Mouse (Mus musculus) thymus, postnatal 0 days (tissue): Measurements from ENCODE around the gene Mark3. TPM values are rescaled to one million over a fixed set of nuclear protein-coding genes. Genes with fewer than 3 reads are reported as not detected.
"Not testable (repeated sequence)": the region's sequence is repeated elsewhere in the genome, so short reads cannot be mapped to it uniquely, and the experiment has no call there.

ENCODE experiments used
- DNase-seq: peaks from one replicate; pipeline ENCODE4 v3.0.0-alpha.2; 2015; ENCODE audit warnings: low spot score
- polyA plus RNA-seq: library from polyadenylated mRNA; unstranded; fragments of >200 nt; fragmentation: Nextera tagmentation; extraction: Ambion mirVana; gene quantifications from 2 replicates; pipeline ENCODE4 v1.2.1, GENCODE M21; 2015

Mark3 gene
- polyA plus RNA-seq, result 25.5 and 35.1 TPM in 2 replicates

DNA sequence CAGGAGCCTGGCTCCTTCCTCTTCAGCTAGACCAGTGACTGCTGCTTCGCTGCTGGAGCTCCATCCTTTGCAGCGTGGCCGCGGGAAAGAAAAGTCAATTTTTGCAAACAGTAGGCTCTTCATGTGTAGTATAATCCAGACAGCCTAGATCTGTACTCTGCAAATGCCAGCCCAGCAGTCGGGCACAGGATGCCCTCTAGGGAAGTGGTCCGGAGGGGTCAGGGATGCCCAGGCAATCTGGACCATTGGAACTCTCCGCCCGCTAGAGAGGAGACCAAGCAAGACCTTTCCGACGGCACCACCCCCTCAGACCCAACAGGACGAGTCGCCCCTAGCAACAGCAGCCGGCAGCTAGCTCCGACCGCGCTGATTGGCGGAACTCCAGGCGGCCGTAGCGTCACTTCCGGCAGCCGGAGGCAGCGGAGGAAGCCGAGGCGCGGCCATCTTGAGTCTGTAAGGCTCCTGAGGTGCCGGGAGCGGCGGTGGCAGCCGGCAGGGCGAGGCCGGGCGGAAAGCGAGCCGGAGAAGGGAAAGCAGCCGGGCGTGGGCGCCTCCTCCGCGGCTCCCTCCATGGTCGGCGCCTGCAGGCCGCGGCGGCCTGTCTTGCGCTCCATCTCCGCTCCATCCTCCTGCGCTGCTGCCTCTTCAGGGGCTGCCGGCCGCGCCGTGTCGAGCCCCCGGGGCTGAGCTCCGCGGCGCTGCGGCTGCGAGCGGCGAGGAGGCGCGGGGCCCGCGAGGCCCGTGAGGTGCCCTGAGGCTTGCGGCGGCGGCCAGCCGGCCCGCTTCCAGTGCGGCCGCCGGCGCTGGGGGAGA, at the start of gene Mark3:
Gene Mark3, plus strand, starts transcription at position 450 of the 813 bp plus-strand sequence.
- peak; percentile 97 for DNase-seq

DNA sequence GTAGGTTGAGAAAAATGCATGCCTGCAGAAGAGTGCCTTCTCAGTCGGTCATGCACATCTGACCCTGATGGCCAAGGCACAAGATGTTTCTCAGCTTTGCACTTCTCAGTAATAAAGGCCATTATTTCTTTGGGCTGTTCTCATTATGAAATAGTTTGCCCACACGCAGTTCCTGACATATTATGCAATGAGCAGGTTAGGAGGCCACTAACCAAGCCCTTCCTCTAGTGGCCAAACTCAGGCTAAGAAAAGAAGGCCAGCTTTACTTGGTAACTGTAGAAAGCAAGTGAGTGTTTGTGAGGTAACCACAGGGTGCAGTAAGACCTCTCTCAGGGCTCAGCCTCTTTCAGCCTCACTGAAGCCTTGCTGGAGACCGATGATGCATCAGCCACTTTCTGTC, 49.4 kb upstream of the Mark3 start:
- no peak for DNase-seq

DNA sequence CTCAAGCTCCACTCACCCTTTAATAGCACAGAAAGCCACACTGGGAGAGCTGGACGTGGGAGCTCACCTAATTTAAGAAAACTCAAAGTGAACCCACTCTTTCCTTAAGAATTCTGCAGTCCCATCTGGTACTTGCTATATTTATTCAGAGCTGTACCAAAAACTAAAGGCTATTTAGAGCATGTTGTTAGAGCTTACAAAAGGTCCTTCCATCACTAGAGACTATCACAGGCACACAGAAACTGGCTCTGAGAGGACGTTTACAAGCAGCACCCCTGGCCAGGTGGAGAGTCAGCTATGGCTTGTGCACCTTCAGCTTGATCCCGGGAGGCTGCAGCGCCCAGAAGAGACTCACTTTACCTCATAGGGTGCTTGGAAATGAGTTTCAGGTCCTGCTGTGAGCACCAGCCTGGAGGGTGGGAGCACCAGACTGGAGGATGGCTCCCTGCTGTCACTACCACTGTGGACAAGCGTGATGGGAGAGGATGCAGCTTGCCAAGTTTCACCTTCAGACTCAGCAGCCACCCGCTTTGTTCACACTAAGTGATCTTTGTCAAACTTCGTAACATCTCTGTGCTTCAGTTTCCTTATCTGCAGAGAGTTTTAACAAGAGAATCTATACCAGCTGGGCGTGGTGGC, 46.6 kb upstream of the Mark3 start:
- DNase-seq, result no peak

- DNase-seq, result no peak
Observed at GRCm38 (mm10) chr12:111529192-111529591, 45.1 kb upstream of the Mark3 start.

- DNase-seq, result no peak
Observed at GRCm38 (mm10) chr12:111533096-111533794, 41.1 kb upstream of the Mark3 start.

GRCm38 (mm10) chr12:111535281-111535680, 39.0 kb upstream of the Mark3 start:
- DNase-seq, result no peak

DNA sequence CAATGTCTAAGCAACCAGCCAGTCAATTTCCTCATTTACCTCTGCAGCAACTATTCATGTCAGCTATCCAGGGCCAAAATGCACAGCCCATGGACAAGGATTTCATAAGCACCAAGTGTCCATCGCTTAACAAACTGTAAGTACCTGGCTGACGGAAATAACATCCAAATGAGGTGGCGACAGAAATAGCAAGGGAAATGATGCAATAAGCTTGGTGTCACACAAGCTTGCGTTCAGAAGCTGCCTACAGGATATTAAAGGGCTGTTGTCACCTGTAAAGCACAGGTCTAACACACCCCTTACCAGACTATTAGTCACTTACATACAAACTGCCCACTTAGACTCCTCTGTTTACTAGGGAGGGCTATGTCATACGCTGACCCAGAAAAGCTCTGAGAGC, 38.6 kb upstream of the Mark3 start:
- DNase-seq, result no peak

GRCm38 (mm10) chr12:111536746-111537145, 37.6 kb upstream of the Mark3 start:
- no peak for DNase-seq

DNA sequence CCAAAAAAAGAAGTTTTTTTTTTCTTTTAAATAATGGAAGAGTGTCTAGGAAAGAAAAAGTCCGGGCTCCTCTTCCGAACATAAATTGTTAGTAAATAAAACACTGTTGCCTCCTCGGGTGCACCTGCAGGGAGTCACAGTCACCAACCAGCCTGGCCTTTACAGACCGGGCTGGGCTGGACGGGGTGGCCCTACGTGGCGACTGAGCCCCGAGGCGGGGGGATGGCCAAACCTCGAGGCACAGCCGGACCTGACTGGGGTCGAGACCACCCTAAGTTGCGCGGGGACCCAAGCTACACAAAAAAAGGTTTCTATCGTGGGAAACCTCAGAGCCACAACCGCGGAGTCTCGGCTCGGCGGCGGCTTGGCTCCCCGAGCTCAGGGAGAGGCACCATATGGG, 37.0 kb upstream of the Mark3 start:
- no peak for DNase-seq

- DNase-seq, result peak; percentile 98
Observed at GRCm38 (mm10) chr12:111537796-111538291, 36.5 kb upstream of the Mark3 start, which contains the start of gene Eif5. TSS of gene Eif5 (plus strand) at chr12:111538016.

DNA sequence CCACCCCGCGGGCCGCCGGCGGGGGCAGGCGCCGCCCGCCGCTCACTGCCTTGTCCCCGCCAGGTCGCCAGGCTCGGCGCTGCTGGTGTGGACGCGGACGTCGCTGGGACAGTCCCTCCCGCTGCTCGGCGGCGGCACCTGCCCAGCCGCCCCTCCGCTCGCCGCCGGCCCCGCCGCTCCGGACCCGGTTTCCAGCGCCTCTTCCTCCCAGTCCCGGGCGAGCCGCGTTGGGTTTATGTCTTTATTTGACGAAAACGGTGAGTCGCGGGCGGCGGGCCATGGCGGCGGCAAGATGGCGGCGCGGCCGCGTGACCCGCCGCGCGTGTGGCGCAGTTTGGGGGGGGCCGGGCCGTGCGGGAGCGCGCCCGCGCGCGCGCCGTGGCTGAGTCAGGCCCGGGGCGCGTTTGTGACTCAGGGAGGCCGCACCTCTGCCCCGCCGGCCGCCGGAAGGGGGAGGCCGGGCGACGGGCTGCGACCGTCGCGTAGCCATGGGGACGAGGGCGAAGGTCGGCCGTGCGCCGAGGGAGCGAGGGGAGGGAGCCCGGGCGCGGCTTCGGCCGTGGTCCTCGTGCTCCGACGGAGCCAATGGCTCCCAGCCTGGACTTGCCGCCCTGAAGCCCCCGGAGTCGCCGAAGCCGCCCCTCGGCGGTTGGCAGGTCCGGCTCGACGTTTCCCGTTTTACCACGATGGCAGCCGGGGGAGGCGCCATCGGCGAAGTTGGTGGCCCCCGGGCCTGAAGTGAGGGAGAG, 35.9 kb upstream of the Mark3 start:
- DNase-seq, result peak; percentile 80

DNA sequence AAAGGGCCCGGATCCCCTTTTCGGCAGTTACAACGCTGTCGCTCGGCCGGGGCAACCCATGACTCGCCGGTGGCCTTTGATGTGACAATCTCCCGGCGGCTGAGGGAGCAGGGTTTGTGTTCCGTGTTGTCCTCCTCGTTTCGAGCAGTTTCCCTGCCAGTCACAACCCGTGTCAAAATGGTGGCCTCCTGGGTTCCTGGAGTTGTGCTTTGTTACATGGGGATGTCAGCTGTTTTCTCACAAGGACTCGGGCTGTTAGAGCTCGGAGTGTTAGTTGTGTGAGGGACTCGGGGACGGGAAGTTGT, 35.3 kb upstream of the Mark3 start:
- DNase-seq, result peak; percentile 47

- no peak for DNase-seq
Observed at GRCm38 (mm10) chr12:111547070-111547469, 27.3 kb upstream of the Mark3 start.

GRCm38 (mm10) chr12:111548555-111549289, 25.6 kb upstream of the Mark3 start:
- DNase-seq, result no peak

DNA sequence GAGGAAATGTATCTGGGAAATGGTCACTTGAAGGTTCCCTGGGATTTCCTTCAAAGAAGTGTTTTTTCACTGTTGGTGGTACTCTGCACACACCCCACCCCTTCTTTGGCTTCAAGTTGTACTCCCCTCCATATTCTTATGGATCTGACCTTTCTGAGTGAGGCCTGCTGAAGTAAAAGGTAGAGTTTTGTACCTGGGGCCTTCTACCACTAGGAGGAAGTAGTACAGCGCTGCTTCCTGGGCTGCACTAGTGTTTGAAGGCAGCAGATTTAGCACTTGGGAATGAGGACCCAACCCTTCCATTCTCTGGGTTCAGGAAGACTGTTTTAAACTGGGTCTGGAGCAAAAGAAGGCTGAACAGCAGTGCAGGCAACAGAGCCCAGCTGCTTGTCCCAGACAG, 23.6 kb upstream of the Mark3 start:
- no peak for DNase-seq

DNA sequence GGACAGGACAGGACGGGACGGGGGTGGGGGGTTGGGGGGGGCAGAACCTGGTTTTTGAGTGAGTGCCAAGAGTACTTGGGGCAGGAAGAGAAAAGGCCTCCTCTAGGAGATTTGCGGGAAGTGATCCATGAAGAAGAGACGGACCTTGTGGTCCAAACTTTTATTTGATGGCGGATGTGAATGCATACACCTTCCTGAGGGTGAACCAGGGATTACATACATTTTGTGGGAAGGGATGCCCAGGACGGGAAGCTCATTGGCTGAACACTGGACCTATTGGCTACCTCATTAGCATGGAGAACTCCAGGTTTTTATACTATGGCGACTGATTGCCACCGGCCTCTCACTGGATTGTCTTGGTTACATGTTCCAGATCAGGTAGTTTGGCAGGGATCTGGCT, 22.0 kb upstream of the Mark3 start:
- no peak for DNase-seq

DNA sequence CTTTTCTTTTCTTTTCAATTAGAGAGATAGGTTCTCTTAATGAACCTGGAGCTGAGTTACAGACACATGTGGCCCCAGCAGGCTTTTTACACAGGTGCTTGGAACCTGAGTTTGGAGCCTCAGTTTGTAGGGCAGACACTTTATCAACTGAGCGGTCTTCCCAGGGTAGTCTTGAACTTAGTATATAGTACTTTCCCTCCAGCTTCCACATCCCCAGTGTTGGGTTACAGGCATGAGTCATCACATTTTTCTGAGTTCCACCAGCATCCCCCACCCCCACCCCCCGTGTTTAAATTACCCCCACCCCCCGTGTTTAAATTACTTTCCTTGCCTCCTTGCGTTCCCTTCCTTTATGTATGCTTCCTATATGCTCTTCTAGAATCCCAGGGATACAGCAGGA, 19.0 kb upstream of the Mark3 start:
- DNase-seq, result no peak

GRCm38 (mm10) chr12:111555893-111556292, 18.4 kb upstream of the Mark3 start:
- not testable (repeated sequence) for DNase-seq

GRCm38 (mm10) chr12:111557538-111557937, 16.8 kb upstream of the Mark3 start:
- no peak for DNase-seq

DNA sequence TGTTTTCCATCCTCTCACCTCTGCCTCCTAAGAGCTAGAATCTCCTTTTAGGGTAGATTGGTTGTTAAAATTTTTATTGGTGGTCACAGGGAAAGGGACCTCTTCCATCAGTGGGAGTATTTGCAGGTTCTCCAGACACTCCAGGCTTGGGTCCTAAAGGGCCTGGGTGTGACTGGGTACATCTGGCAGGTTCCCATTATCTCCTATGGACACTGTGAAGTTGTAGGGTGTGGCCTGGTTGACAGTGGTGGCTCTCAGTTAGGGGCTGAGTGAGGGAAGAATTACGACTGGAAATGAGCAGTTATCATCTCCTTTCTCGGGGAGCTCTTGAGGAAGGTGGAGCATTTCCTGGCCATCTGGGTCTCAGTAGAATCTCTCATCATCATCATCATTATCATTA, 15.7 kb upstream of the Mark3 start:
- no peak for DNase-seq
